Mouse (Mus musculus) liver, adult 2 months (tissue): Measurements from ENCODE around the gene Eif4a3.

ENCODE experiments used
- CTCF ChIP-seq: fragments of 200-500 bp; IDR thresholded peaks from 2 replicates; pipeline ENCODE4 v1.5.1; 2011; ENCODE audit warnings: low read depth, low read length, control low read depth
- POLR2A ChIP-seq: fragments of 200-500 bp; IDR thresholded peaks from 2 replicates; pipeline ENCODE4 v1.6.1; 2011; ENCODE audit warnings: low read length, control low read depth; ENCODE audit not compliant: insufficient read depth; ENCODE audit errors: extremely low read depth

DNA sequence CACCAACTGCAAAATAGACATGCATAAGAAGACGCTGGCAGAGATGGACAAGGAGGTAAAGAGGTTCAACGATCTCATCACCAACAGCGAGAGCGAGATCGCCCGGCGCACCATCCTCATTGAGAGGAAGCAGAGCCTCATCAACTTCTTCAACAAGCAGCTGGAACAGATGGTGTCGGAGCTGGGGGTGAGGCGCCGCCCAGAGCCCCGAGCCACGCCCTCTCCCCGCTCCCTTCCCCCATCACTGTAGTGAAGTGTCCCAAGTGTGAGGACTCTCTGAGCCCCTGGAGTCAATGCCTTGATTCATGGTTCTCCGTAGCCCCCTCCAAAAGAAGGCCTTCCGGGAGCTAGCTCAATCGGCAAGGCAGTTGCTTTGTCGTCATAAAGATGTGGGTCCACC lies 48.9 kb downstream of the Eif4a3 start:
- TF ChIP-seq CTCF = no peak
- no peak for TF ChIP-seq POLR2A
